Mouse (Mus musculus) lung, adult 10 weeks (tissue): ENCODE results near the gene Patj. TPM values are rescaled to one million over a fixed set of nuclear protein-coding genes. Genes with fewer than 3 reads are reported as not detected.

Source experiments
- polyA plus RNA-seq: library from polyadenylated mRNA; stranded (reverse); fragments of 350-450 nt; fragmentation: Illumina TruSeq; extraction: RNeasy Lipid Tissue Mini Kit (QIAGEN cat#74804); gene quantifications from one replicate; pipeline ENCODE4 v1.2.3, GENCODE M21; 2014; ENCODE audit warnings: low read depth, low replicate concordance; ENCODE audit not compliant: insufficient read depth

The Patj gene
- 15.8 TPM for polyA plus RNA-seq

GRCm38 (mm10) chr4:98395690-98396437, at the start of gene Patj:
Patj (plus strand) TSS chr4:98395785.

DNA sequence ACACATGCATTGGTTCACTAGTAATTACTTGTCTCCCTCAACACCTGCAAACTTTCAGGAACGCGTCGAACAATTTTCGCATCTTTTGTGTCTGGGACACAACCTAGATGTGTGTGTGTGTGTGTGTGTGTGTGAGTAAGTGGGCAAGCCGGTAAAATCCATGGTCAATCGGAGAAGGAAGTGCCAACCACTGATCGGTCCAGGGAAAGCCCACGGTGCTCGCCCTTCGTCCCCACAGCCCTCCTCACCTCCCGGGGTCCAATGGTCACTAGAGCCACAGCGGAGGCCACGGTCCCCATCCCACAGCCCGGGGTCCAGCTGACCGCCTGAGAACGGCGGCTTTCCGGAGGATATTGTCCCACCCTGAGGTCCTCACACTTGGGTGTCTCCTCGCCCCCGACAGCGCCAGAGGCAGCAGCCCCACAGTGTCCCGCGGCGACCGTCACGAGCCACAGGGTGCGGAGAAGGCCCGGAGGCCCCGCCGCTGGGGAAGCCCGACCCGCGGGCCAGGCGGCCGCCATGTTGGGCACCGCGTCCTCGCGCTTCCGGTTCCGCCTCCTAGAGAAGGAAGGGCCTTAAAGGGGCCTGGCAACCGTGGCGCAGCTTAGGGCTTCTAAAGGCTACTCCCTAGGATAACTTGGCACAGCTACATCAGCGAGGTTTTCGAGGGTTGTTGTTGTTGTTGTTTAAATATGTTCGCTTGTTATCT, 12.7 kb upstream of the Patj start, which contains the start of gene Tm2d1:
Gene Tm2d1, minus strand, starts transcription at position 591 of the 709 bp plus-strand sequence.

DNA sequence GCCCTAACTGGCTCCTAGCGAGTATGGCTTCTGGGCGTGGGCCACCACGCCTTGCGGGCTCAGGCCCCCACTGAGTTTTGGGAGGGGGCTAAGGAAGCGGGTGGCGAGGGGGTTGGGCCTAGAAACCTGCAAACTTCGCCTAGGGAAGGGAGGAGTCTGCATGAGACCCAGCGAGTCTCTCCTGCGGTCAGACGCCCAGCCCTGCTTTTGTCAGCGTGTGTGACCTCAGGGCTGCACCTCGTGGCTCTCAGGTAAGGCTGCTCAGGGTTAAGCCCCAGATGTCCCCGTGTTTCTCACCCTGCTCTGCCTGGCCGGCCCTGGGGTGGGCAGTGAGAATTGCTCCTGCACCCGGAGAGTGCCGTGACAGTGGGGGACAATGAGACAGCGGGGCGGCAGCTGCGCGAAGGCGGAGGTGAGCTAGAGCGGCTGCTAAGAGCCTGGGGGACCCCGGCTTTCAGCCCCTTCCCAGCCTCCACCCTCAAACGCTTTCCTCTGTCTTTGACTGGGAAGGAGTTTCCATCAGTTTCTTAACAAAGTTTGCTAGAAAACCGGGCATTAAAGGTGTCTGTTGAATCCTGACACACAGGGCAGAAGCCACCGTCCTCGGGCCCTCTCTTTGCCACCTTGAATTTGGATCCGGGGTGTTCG, 331.1 kb downstream of the Patj start, which contains the start of gene L1td1:
Gene L1td1, plus strand, starts transcription at position 145 of the 648 bp plus-strand sequence.

Other genes starting within 250 kb of the Patj start
- 53.4 TPM for gene Tm2d1, start 12.5 kb upstream of the Patj start, polyA plus RNA-seq